Mouse (Mus musculus) gastrocnemius, adult 2 months (tissue): ENCODE data around the gene Rfx8. TPM values are rescaled to one million over a fixed set of nuclear protein-coding genes. Genes with fewer than 3 reads are reported as not detected.

Experiments used
- DNase-seq: peaks from one replicate; pipeline ENCODE4 v3.0.0; 2022
- H3K27ac ChIP-seq: fragments of 200-600 bp; 2 replicates; pipeline ENCODE4 v1.8.1; 2022; ENCODE audit warnings: mild to moderate bottlenecking
- H3K4me3 ChIP-seq: fragments of 200-600 bp; 2 replicates; pipeline ENCODE4 v1.8.1; 2022; ENCODE audit warnings: mild to moderate bottlenecking, moderate library complexity
- CTCF ChIP-seq: fragments of 200-600 bp; IDR thresholded peaks from 2 replicates; pipeline ENCODE4 v1.8.1; 2022; ENCODE audit warnings: antibody characterized with exemption, mild to moderate bottlenecking, moderate library complexity
- intact Hi-C: fragments of 180-260 bp; cut with DNase I; formaldehyde crosslinking; loops from one replicate; pipeline ENCODE4 v1.15.1; 2025
- total RNA-seq, 2 experiments: library from RNA; stranded (reverse); gene quantifications; 2 replicates each; pipeline ENCODE4 v1.2.3; 2021

Gene Rfx8
- total RNA-seq, 2 experiments from 2014 or later = not detected

DNA sequence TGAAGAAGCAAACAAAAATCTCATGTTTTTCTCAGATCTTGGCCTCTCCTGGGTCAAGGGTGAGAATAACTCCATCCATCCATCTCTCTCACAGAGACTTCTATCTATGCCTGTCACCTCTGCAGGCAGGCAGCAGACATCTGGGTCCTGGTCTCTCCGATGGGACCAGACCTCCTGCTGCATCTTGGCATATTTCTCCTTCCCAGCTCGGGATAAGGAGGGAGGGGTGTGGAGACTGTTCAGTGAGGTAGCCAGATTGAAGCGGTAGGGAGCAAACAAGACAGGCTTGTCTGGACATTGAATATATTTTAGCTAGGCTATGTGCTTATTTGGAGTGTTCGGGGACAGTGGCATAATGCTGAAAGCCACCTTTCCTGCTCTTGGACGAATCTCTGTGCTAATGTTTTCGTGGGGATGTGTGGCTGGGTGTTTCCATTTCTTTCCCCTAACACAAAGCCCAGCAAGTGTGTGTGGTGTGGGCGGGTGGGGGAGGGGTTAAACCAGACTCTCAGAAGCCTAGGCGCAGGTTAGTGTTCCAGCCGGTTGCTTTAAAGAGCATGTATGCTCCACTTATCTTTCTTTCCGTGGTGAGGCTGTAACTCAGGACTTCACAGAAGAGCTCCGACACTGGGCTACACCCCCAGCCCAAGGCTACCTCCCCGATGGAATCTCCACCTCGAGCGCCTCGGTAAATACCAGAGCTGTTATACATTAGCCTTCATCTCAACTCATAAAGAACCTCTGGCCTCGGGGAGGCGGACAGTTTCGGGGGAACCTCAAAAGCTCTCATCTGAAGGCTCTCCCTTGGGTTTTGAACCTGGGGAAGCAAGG, 18.4 kb downstream of the Rfx8 start:
- TF ChIP-seq CTCF = no peak
- Histone ChIP-seq H3K27ac (no peak overlapping the region), H3K4me3 (no peak overlapping the region)
- no peak for DNase-seq
- intact Hi-C loops = no loop called here

DNA sequence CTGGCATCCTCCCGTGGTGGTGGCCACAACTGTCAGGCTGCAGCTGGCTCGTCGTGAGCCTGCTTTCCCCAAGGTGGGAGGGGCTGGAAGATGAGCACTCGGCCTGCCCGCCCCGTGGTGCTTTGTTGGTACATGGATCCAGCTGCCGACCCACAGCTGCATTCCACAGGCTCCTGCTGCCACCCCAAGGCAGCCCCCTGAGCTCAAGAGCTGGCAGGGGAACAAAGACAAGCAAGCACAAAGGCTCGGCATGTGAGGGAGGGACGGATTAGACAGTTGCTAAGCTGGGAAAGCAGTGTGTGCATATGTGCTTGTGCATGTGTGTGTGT, 19.6 kb downstream of the Rfx8 start:
- no peak overlapping the region for H3K4me3 ChIP-seq
- peak; percentile 30 for DNase-seq
- intact Hi-C loops = no loop called here
- no peak overlapping the region for H3K27ac ChIP-seq
- no peak for TF ChIP-seq CTCF

- intact Hi-C loops = no loop called here
- Histone ChIP-seq H3K27ac (no peak overlapping the region), H3K4me3 (no peak overlapping the region)
- DNase-seq = peak; percentile 35
- TF ChIP-seq CTCF = no peak
Observed at GRCm38 (mm10) chr1:39700599-39701273, 20.1 kb downstream of the Rfx8 start.

- TF ChIP-seq CTCF = no peak
Observed at GRCm38 (mm10) chr1:39698456-39698855, 22.3 kb downstream of the Rfx8 start.

DNA sequence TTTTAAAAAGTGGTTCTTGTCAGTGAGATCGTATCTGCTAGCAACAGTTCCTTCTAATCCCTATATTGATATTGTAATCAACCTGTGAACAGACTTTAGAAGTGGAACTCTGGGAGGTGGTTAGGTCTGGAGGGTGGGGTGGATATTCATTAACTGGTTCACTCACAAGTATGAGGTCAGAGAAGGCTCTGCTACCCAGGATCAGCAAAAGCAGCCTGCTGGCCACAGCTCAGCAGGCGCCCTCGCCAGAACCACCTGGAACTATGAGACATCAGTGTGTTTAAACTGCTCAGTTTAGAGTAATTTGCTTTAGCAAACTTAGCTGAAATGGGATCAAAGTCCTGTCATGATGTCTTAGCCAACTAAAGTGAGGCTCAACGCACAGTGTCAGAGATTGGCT, 25.6 kb downstream of the Rfx8 start:
- no peak for DNase-seq
- TF ChIP-seq CTCF = no peak
- intact Hi-C loops = no loop called here
- Histone ChIP-seq H3K4me3 (no peak overlapping the region), H3K27ac (no peak overlapping the region)

More at GRCm38 (mm10) chr1:39698456-39698855, 22.3 kb downstream of the Rfx8 start:
- intact Hi-C loops = no loop called here
- peak; percentile 39 for DNase-seq
- H3K27ac ChIP-seq = peak overlapping the region; percentile 20; the same call in 1 of the 2 replicates
- H3K4me3 ChIP-seq = no peak overlapping the region

DNA sequence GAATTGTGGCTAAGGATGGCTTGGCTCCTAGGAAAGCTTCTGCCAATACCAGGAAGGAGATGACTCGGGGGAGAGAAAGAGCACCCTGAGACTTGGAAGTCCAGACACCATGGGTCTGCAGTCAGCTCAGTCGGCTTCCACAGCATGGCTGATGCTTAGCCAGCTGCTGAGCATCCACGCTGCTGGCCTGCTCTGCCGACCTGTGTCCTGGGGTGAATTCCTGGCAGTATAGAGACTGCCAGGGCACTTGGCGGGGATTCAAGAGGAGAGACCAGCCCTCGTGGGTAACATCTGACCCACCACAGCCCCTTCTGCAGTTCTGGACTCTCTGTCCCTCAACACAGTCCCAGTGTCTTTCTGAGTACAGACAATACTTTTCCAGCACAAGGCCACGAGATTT, 26.0 kb downstream of the Rfx8 start:
- intact Hi-C loops = no loop called here
- no peak overlapping the region for H3K4me3 ChIP-seq
- no peak overlapping the region for H3K27ac ChIP-seq
- TF ChIP-seq CTCF = no peak
- no peak for DNase-seq

DNA sequence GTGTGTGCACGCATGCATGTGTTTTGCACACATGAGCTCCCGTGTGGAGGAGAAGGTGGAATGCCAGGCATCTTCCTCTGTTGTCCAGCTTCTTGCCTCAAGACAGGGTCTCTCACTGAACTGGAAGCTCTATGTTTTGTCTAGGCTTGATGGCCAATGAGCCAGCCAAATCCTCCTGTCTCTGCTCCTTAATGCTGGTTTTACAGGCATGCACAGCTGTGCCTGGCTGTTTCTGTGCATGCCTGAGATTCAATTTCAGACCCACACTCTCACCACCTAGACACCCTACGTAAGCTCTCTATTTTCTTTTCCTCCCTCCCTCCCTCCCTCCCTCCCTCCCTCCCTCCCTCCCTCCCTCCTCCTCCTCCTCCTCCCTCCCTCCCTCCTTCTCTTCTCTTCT, 28.8 kb downstream of the Rfx8 start:
- no peak for DNase-seq
- intact Hi-C loops = no loop called here
- no peak overlapping the region for H3K4me3 ChIP-seq

DNA sequence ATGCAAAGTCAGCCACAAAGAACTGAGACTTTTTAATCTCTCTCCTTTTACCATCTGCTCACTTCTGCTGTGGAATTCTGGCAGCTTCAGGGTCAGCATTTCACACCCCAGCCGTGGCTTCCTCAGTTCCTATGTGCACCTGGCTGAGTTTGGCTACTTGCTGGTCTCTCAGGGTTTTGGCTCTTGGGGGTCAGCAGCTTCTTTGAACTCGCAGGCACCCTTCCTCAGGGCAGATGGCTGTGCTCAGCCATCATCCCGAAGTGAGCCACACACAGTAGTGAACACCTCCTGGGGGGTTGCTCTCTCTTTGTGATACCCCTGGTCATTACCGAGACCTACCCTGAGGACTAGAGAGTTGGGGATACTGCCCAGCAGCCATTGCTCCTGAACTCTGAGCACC, 29.7 kb downstream of the Rfx8 start:
- TF ChIP-seq CTCF = no peak
- intact Hi-C loops = no loop called here

More for the DNA sequence above, 28.8 kb downstream of the Rfx8 start:
- no peak for TF ChIP-seq CTCF
- no peak overlapping the region for H3K27ac ChIP-seq

GRCm38 (mm10) chr1:39688573-39688972, 32.2 kb downstream of the Rfx8 start:
- TF ChIP-seq CTCF = no peak
- intact Hi-C loops = loop anchor here (5.0 kb wide), 2 partner anchors 214 to 294 kb away; partner anchors contain the start of gene Map4k4
- no peak overlapping the region for H3K27ac ChIP-seq
- H3K4me3 ChIP-seq = no peak overlapping the region
- no peak for DNase-seq

More for the DNA sequence above, 29.7 kb downstream of the Rfx8 start:
- no peak overlapping the region for H3K4me3 ChIP-seq
- DNase-seq = no peak
- no peak overlapping the region for H3K27ac ChIP-seq

DNA sequence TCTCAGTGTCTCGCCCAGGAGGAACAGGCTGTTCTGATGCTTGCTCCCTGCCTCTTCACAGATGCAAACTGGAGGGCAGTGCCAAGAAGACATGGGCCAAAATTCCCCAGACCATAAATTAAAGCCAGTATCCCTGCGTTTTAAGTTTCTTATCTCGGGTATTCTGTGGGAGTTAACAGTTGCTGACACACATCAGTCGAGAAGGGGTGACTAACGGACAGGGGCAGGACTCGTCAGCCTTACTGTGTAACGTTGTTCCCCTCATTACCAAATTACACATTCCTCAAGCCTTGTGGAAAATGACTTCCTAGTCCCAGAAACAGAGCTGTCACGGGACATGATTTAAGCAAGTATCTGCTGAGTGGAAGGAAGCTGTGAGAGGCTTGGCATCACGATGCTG, 33.5 kb downstream of the Rfx8 start:
- DNase-seq = no peak
- Histone ChIP-seq H3K4me3 (no peak overlapping the region), H3K27ac (no peak overlapping the region)
- TF ChIP-seq CTCF = no peak
- intact Hi-C loops = loop anchor here (2.0 to 5.0 kb wide), 3 partner anchors 215 to 295 kb away; partner anchors contain the start of gene Map4k4

- Histone ChIP-seq H3K4me3 (no peak overlapping the region), H3K27ac (no peak overlapping the region)
- intact Hi-C loops = loop anchor here (2.0 to 5.0 kb wide), 3 partner anchors 216 to 296 kb away; partner anchors contain the start of gene Map4k4
- TF ChIP-seq CTCF = peak; percentile 79
- peak; percentile 82 for DNase-seq
Observed at GRCm38 (mm10) chr1:39685841-39686240, 35.0 kb downstream of the Rfx8 start.

DNA sequence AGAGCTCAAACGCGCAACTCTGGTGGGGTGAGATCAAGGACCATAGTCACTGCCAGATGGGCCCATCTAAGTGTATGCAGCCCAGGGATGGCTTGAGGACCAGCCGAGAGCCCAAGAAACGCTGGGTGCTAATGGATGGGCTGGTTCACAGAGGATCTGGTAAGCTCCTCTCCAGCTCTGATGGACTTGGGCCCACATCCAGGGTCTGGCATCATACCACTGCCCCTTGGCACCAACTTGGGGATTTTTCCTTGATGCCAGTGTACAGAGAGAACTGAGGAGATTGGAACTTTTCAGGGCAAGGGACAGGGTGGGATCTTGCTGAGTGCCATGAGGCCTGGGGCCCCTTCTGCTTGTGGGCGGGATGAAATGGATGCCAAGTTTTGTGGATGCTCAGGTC, 39.2 kb downstream of the Rfx8 start:
- H3K4me3 ChIP-seq = no peak overlapping the region
- no peak for DNase-seq
- TF ChIP-seq CTCF = no peak
- intact Hi-C loops = no loop called here
- H3K27ac ChIP-seq = no peak overlapping the region

- Histone ChIP-seq H3K27ac (no peak overlapping the region), H3K4me3 (no peak overlapping the region)
- DNase-seq = no peak
- TF ChIP-seq CTCF = peak; percentile 45
- intact Hi-C loops = no loop called here
Observed at GRCm38 (mm10) chr1:39680546-39680945, 40.3 kb downstream of the Rfx8 start.
